Comparison of ENCODE assay signal across 25 mouse cellular contexts in genomic region chr2:150660049-150660448, GRCm38 (mm10). TPM values are rescaled to one million over a fixed set of nuclear protein-coding genes. Genes with fewer than 3 reads are reported as not detected.
DNase-seq lines count a peak whose midpoint lies in the region; ATAC-seq and TF ChIP-seq lines count a peak whose summit lies in the region.
"Had no signal": no experiment of that assay in that cellular context is flagged by ENCODE, and none has a peak within 500 bp of the region (broad histone marks: within the 10 kb centered on the region; RNA-seq: fewer than 3 reads in every experiment).

No protein-coding gene starts in this region.

- no peaks in the 10 kb centered on the region for H3K9me3 ChIP-seq in liver, postnatal 0 days (ENCODE audit: low read length)
- no peaks in the 10 kb centered on the region for H3K9me3 ChIP-seq in liver, embryonic 11.5 days (ENCODE audit: control insufficient read depth, low read length)
- H3K9me3 ChIP-seq: embryonic facial prominence, embryonic 12.5 days; midbrain, embryonic 13.5 days; neural tube, embryonic 13.5 days had no signal

- TF ChIP-seq POLR2A in kidney, adult 2 months (IDR thresholded peaks at IDR 0.05; ENCODE audit: low read depth, low read length), result no peak

- peaks cover 49% of the 10 kb centered on the region for H3K4me1 ChIP-seq in kidney, adult 2 months (ENCODE audit: control insufficient read depth, insufficient read depth, low read length)
- H3K4me1 ChIP-seq in liver, postnatal 0 days (ENCODE audit: insufficient read depth), result peaks cover 34% of the 10 kb centered on the region
- H3K4me1 ChIP-seq in liver, embryonic 11.5 days (replicated peaks; ENCODE audit: control insufficient read depth, insufficient read depth, low read length), result peaks cover 26% of the 10 kb centered on the region
- H3K4me1 ChIP-seq: embryonic facial prominence, embryonic 12.5 days; limb, embryonic 12.5 days had no signal

- H3K27ac ChIP-seq in gastrocnemius, adult 2 months, result peak overlapping the region; percentile 74
- H3K27ac ChIP-seq in kidney, adult 2 months (ENCODE audit: insufficient read depth, low read depth, low read length), result peak overlapping the region; percentile 98
- peak overlapping the region; percentile 53 for H3K27ac ChIP-seq in liver, postnatal 0 days (ENCODE audit: low read depth)
- no peak overlapping the region for H3K27ac ChIP-seq in liver, embryonic 11.5 days (ENCODE audit: low read depth, low read length)
- H3K27ac ChIP-seq: embryonic facial prominence, embryonic 12.5 days; limb, embryonic 12.5 days; liver, embryonic 14.5 days; midbrain, embryonic 13.5 days; neural tube, embryonic 13.5 days had no signal

- DNase-seq in gastrocnemius, adult 2 months, result no peak
- DNase-seq in gastrocnemius, postnatal 25 days, result no peak
- DNase-seq in kidney, adult 2 months, result peak; percentile 63
- no peak for DNase-seq in kidney, postnatal 14 days
- peak; percentile 11 for DNase-seq in liver, postnatal 0 days
- no peak for DNase-seq in liver, embryonic 11.5 days (ENCODE audit: low spot score)
- no peak for DNase-seq in adrenal gland, postnatal 10 days
- DNase-seq: adrenal gland, postnatal 14 days; cerebellum, postnatal 10 days; layer of hippocampus, adult 9-11 months; thymus, postnatal 14 days had no signal

- TF ChIP-seq EP300 in liver, postnatal 0 days (IDR thresholded peaks at IDR 0.05; ENCODE audit: low read depth), result no peak

- intact Hi-C loops in gastrocnemius, adult 2 months (cut with DNase I), result no loop called here

- no peak overlapping the region for H3K9ac ChIP-seq in liver, postnatal 0 days (replicated peaks)
- no peak overlapping the region for H3K9ac ChIP-seq in liver, embryonic 11.5 days (ENCODE audit: low read depth, low read length)
- H3K9ac ChIP-seq: embryonic facial prominence, embryonic 12.5 days; heart, embryonic 12.5 days; limb, embryonic 12.5 days; liver, embryonic 14.5 days; midbrain, embryonic 13.5 days; neural tube, embryonic 13.5 days had no signal

- no peak overlapping the region for H3K4me2 ChIP-seq in liver, postnatal 0 days (ENCODE audit: low read depth, low read length)
- H3K4me2 ChIP-seq in liver, embryonic 11.5 days, result no peak overlapping the region
- H3K4me2 ChIP-seq: embryonic facial prominence, embryonic 12.5 days; heart, embryonic 12.5 days; limb, embryonic 12.5 days; midbrain, embryonic 13.5 days; neural tube, embryonic 13.5 days had no signal

- no peaks in the 10 kb centered on the region for H3K27me3 ChIP-seq in kidney, adult 2 months (replicated peaks; ENCODE audit: control insufficient read depth, insufficient read depth, low read length)
- H3K27me3 ChIP-seq in liver, postnatal 0 days (ENCODE audit: insufficient read depth, low read length), result no peaks in the 10 kb centered on the region
- H3K27me3 ChIP-seq in liver, embryonic 11.5 days (replicated peaks; ENCODE audit: control insufficient read depth, insufficient read depth, low read length), result no peaks in the 10 kb centered on the region
- H3K27me3 ChIP-seq: embryonic facial prominence, embryonic 12.5 days; heart, embryonic 12.5 days; midbrain, embryonic 13.5 days; neural tube, embryonic 13.5 days had no signal

- ATAC-seq in liver, postnatal 0 days, result no peak
- ATAC-seq in liver, embryonic 11.5 days (replicated peaks; ENCODE audit: low FRiP score), result no peak
- ATAC-seq: forebrain, embryonic 16.5 days; lung, postnatal 0 days; midbrain, embryonic 13.5 days had no signal

- no peak for TF ChIP-seq CTCF in gastrocnemius, adult 2 months (IDR thresholded peaks at IDR 0.05)
- no peak for TF ChIP-seq CTCF in kidney, adult 2 months (conservative IDR thresholded peaks at IDR 0.05; ENCODE audit: insufficient read depth, insufficient read length, low read depth, low read length)
- TF ChIP-seq CTCF in liver, postnatal 0 days (IDR thresholded peaks at IDR 0.05; ENCODE audit: low read depth), result no peak

- H3K4me3 ChIP-seq in gastrocnemius, adult 2 months, result no peak overlapping the region
- H3K4me3 ChIP-seq in kidney, adult 2 months (ENCODE audit: insufficient read depth, low read depth, low read length), result no peak overlapping the region
- no peak overlapping the region for H3K4me3 ChIP-seq in liver, postnatal 0 days (ENCODE audit: low read depth, low read length)
- no peak overlapping the region for H3K4me3 ChIP-seq in liver, embryonic 11.5 days (ENCODE audit: low read depth, low read length)
- H3K4me3 ChIP-seq: embryonic facial prominence, embryonic 12.5 days; erythroblast, embryonic 14.5 days; heart, embryonic 12.5 days; limb, embryonic 12.5 days; midbrain, embryonic 13.5 days; neural tube, embryonic 13.5 days had no signal

- no peaks in the 10 kb centered on the region; the same call in 1 of the 2 replicates for H3K36me3 ChIP-seq in kidney, adult 2 months (ENCODE audit: control insufficient read depth, insufficient read depth, low read length)
- peaks cover 26% of the 10 kb centered on the region for H3K36me3 ChIP-seq in liver, postnatal 0 days (replicated peaks; ENCODE audit: insufficient read depth, low read length)
- H3K36me3 ChIP-seq in liver, embryonic 11.5 days (ENCODE audit: control insufficient read depth, insufficient read depth, low read length), result peaks cover 17% of the 10 kb centered on the region; the same call in 1 of the 2 replicates
- H3K36me3 ChIP-seq: embryonic facial prominence, embryonic 12.5 days; limb, embryonic 12.5 days; neural tube, embryonic 13.5 days had no signal

- 48% methylated on average over 4 of the region's 4 CpGs for WGBS in kidney, adult 2 months
- WGBS in liver, postnatal 0 days (ENCODE audit: insufficient replicate concordance), result 54% methylated on average over 4 of the region's 4 CpGs
- WGBS in liver, embryonic 11.5 days, result 54% methylated on average over 4 of the region's 4 CpGs

RNA-seq across cellular contexts. Expression of gene Acss1, which starts 8.3 kb away (rescaled TPM):
- total RNA-seq in gastrocnemius, adult 2 months (2021), result 10 to 100 TPM; 12.9 to 38.7 TPM
- total RNA-seq in gastrocnemius, postnatal 25 days (2021), result 10 to 100 TPM in 1 of 2 experiments, 1 to 10 TPM in 1; 6.8 to 16.6 TPM
- polyA plus RNA-seq in kidney, adult 2 months (2012; rRNA removed), result 461 and 477 TPM in 2 replicates
- polyA plus RNA-seq in liver, postnatal 0 days (2015; fragmentation: Nextera tagmentation; extraction: Ambion mirVana), result 15.7 and 16.7 TPM in 2 replicates
- 67.2 and 77.0 TPM in 2 replicates for polyA plus RNA-seq in liver, embryonic 11.5 days (2014; fragmentation: Nextera tagmentation; extraction: Ambion mirVana)
- 10 to 100 TPM; 64.7 to 68.9 TPM for total RNA-seq in adrenal gland, postnatal 10 days (2021)

RNA-seq across cellular contexts. Expression of gene Vsx1, which starts 29.1 kb away (rescaled TPM):
- total RNA-seq in gastrocnemius, adult 2 months (2021), result not detected
- total RNA-seq in gastrocnemius, postnatal 25 days (2021), result not detected
- polyA plus RNA-seq in kidney, adult 2 months (2012; rRNA removed), result not detected in 2 replicates
- not detected in 2 replicates for polyA plus RNA-seq in liver, postnatal 0 days (2015; fragmentation: Nextera tagmentation; extraction: Ambion mirVana)
- not detected in 2 replicates for polyA plus RNA-seq in liver, embryonic 11.5 days (2014; fragmentation: Nextera tagmentation; extraction: Ambion mirVana)
- total RNA-seq in adrenal gland, postnatal 10 days (2021), result not detected
- total RNA-seq: adrenal gland, postnatal 14 days; left cerebral cortex, postnatal 10 days; megakaryocyte progenitor cell, adult 5-6 weeks had no signal
- polyA plus RNA-seq: embryonic facial prominence, embryonic 12.5 days; erythroblast, embryonic 14.5 days; forebrain, embryonic 16.5 days; gonadal fat pad, adult 2 months; heart, embryonic 12.5 days; limb, embryonic 12.5 days; liver, embryonic 14.5 days; lung, postnatal 0 days; small intestine, adult 2 months; testis, adult 2 months had no signal

RNA-seq across cellular contexts. Expression of gene Apmap, which starts 51.7 kb away (rescaled TPM):
- total RNA-seq in gastrocnemius, adult 2 months (2021), result 10 to 100 TPM; 16.8 to 21.4 TPM
- total RNA-seq in gastrocnemius, postnatal 25 days (2021), result 10 to 100 TPM; 17.9 to 22.3 TPM
- polyA plus RNA-seq in kidney, adult 2 months (2012; rRNA removed), result 172 and 181 TPM in 2 replicates
- polyA plus RNA-seq in liver, postnatal 0 days (2015; fragmentation: Nextera tagmentation; extraction: Ambion mirVana), result 38.4 and 46.0 TPM in 2 replicates
- polyA plus RNA-seq in liver, embryonic 11.5 days (2014; fragmentation: Nextera tagmentation; extraction: Ambion mirVana), result 35.0 and 38.9 TPM in 2 replicates
- total RNA-seq in adrenal gland, postnatal 10 days (2021), result 100 to 1,000 TPM; 145 to 167 TPM

Comparison
In these comparisons a context has a peak if more than half of its experiments do, and no peak if none do; other contexts are left out.
1. DNase-seq: peak in kidney, adult 2 months (single experiment) and liver, postnatal 0 days (single experiment); none in gastrocnemius, adult 2 months (single experiment), gastrocnemius, postnatal 25 days (single experiment), kidney, postnatal 14 days (single experiment), liver, embryonic 11.5 days (single experiment) and adrenal gland, postnatal 10 days (single experiment).
2. RNA of gene Apmap, which starts 51.7 kb away (total RNA-seq): 145 to 167 TPM in adrenal gland, postnatal 10 days; 17.9 to 22.3 TPM in gastrocnemius, postnatal 25 days and 16.8 to 21.4 TPM in gastrocnemius, adult 2 months; every median in the first group is over 4 times any median in the second.